Mouse (Mus musculus) liver, adult 10 weeks (tissue): ENCODE results near the gene Mageb18. TPM values are rescaled to one million over a fixed set of nuclear protein-coding genes. Genes with fewer than 3 reads are reported as not detected.

ENCODE experiments used
- polyA plus RNA-seq: library from polyadenylated mRNA; stranded (reverse); fragments of 350-450 nt; fragmentation: Illumina TruSeq; extraction: RNeasy Lipid Tissue Mini Kit (QIAGEN cat#74804); gene quantifications from one replicate; pipeline ENCODE4 v1.2.3, GENCODE M21; 2014; ENCODE audit warnings: low read depth, low replicate concordance

Mageb18 gene
- polyA plus RNA-seq = not detected

DNA sequence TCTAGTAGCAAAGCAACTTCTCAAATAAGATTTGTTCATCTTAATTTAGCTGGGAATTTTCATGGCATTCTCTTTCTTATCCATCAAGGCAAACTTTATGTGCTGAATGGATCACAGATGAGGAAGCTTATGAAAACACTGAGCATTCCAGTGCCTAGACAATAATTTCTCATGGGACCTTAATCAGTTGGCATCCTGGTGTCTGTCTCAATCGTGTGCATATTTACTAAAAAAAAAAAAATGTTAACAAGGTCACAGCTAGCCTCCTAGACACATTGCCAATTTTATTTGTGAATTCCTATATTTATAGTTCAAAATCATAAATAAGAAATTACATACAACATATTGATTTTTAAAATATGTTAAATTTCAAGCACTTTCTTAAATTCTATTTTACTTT lies at the start of gene Mageb18:
TSS of gene Mageb18 (minus strand) at position 101 of the 400 bp plus-strand sequence.

DNA sequence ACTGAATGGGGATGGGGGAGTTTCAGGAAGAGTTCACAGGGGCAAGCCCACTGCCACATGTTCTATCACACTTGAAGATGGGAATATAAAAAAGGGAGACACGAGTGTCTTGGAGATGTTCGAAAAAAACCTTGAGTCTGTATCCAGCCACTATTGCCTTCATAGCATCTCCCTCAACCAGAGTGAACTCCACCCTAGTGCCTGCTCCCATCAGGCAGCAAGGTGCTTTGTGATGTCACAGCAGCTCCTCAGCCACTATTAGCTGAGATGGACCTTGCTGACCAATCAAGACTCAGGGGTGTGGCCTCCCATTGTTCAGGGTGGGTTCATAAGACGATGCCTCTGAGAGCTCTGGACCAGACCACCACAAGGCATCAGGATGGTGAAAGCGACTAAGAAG lies 109.7 kb downstream of the Mageb18 start, which contains the start of gene Gm5941:
TSS of gene Gm5941 (plus strand) at position 301 of the 400 bp plus-strand sequence.

Other genes starting within 250 kb of the Mageb18 start
- gene Gm5941, start 109.6 kb downstream of the Mageb18 start, polyA plus RNA-seq = not detected